Mouse (Mus musculus) stomach, postnatal 0 days (tissue): ENCODE measurements at regions not wholly inside any gene's neighbourhood (a gene's known extent, or its start where the extent isn't known, plus 50 kb on each side); places are given as distances from the start of the nearest gene placed in this dataset.

Source experiments
- CTCF ChIP-seq: IDR thresholded peaks from 2 replicates; pipeline ENCODE4 v1.5.1; 2016; ENCODE audit warnings: antibody characterized with exemption, low read depth, mild to moderate bottlenecking, moderate library complexity
- EP300 ChIP-seq: optimal IDR thresholded peaks from 2 replicates; pipeline ENCODE3; 2016; ENCODE audit warnings: antibody characterized with exemption

DNA sequence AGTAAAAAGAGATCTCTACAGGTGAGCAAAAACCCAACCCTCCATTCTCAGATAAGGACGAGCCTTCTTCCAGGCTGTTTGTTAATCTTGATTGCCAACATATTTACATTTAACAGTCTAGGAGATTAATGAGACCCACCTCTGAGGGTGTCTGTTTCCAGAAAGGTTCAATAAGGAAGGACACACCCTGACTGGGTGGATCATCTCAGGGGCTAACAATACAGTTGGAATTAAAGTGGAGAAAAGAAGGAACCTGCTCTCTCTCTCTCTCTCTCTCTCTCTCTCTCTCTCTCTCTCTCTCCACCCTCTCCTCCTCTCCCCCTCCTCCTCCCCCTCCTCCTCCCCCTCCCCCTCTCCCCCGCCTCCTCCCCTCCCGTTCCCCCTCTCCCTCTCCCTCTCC lies 110.5 kb downstream of the Apob start:
- TF ChIP-seq CTCF (no peak), EP300 (no peak)
